Mouse (Mus musculus): Measurements from ENCODE around the gene Krt19.

DNA sequence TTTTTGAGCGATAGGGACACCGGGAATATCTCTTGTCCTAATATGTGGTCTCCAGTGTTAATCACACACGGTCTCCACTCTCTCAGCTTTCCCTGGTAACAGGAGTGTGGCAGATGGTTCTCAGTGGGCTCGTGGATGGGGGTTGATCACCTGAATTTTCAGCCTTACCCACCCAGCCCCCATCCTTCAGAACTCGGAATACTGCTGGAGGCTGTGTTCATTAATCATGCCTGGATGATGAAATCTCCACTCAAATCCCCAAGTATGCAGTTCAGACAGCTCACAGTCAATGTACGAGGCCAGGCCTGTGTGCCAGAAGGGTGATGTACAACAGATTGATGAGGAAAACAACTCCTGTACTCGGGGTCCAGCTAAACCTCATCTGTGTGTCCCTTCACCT is 23.6 kb downstream of the Krt19 start:
- TF ChIP-seq CTCF (IDR thresholded peaks at IDR 0.05; ENCODE audit: extremely low read depth, insufficient read length, insufficient replicate concordance, low read depth, low read length) (no peak), POLR2A (IDR thresholded peaks at IDR 0.05; ENCODE audit: low read depth, low read length) (no peak)
